Mouse (Mus musculus) olfactory bulb, adult 2 months (tissue): ENCODE data around the gene Evi2.

Experiments
- CTCF ChIP-seq: fragments of 200-500 bp; IDR thresholded peaks from 2 replicates; pipeline ENCODE4 v1.5.1; 2012; ENCODE audit warnings: low read depth, mild to moderate bottlenecking, low read length, moderate library complexity; ENCODE audit not compliant: insufficient read depth
- POLR2A ChIP-seq: fragments of 200-500 bp; IDR thresholded peaks from 2 replicates; pipeline ENCODE4 v1.6.1; 2012; ENCODE audit warnings: mild to moderate bottlenecking, low read depth, low read length, moderate library complexity; ENCODE audit not compliant: insufficient read depth

GRCm38 (mm10) chr11:79575383-79576073 is 45.1 kb upstream of the Evi2 start:
- TF ChIP-seq CTCF (no peak), POLR2A (no peak)
